Mouse (Mus musculus) layer of hippocampus, adult 9-10 months (tissue): ENCODE results near the gene Gm20388.

Source experiments
- DNase-seq: peaks from one replicate; pipeline ENCODE4 v3.0.0; 2022; ENCODE audit warnings: low spot score

The Gm20388 gene

DNA sequence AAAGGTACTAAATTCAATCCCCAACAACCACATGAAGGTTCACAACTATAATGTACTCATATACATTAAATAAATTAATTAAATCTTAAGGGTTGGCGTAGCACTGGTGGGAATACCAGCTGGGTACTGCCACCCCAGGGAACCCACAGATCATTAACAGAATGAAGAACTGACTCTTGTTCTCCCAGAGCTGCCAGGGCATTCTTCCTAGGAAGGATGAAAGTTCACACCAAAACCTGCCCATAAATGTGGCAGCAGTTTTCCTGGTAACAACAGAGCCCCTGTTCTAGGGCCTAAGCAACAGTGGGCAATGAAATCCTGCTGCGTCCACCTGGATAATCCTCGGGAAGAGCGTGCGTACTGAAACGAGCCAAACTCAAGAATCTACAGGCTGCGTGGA, 2531.7 kb downstream of the Gm20388 start:
- no peak for DNase-seq

DNA sequence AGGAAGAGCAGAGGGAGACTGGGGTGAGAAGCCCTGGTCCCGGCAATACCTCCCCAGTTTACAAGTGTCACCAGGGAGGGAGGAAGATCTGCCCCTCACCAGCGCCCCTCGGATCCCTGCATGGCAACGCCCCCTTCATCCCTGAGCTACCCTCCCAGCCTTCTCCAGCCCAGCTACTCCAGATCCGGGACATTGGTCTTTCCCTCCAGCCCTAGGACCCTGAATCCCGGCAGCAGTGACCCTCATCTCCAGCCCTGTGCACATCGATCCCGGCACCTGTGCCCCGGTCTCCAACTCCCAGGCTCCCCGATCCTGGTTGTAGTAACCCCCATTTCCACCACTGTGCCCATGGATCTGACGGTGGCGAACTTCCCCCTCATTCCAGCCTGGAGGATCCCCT, 2532.1 kb downstream of the Gm20388 start:
- DNase-seq, result no peak

DNA sequence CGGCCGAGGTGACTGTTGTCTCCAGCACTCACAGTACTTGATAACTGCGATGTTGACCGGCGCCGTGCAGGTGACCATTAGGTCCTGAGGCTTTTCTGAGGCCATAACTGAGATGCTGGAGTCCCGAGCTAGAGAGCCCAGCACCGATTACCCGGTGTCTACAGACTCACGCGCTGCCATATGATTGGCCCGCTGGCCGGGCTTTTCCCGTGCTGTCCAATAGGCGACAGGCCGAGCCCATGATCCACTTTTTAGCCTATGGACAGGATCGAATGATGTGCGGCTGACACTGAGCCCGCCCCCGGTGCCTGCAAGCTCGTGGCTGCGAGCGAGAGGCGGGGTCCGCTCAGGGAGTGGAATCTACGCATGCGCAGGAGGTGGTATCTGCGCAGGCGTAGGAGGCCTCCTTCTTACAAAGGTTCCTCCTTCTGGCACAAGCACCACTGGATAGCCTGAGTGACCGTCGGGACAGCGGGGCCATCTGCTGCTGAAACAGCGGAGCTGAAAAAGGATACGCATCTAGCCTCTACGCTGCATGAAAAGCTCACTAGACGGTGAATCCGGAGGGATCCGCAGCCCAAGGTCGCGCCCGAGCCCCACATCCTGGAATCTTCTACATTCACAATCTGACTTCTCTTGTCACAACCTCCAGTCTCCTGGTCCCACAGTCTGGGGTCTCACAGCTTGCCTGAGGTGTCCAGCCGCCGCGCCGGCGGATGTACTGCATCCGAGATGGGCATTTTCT, 2532.8 kb downstream of the Gm20388 start, which contains the start of gene Mvd:
Gene Mvd, minus strand, starts transcription at position 161 of the 745 bp plus-strand sequence.
- peak; percentile 99 for DNase-seq

DNA sequence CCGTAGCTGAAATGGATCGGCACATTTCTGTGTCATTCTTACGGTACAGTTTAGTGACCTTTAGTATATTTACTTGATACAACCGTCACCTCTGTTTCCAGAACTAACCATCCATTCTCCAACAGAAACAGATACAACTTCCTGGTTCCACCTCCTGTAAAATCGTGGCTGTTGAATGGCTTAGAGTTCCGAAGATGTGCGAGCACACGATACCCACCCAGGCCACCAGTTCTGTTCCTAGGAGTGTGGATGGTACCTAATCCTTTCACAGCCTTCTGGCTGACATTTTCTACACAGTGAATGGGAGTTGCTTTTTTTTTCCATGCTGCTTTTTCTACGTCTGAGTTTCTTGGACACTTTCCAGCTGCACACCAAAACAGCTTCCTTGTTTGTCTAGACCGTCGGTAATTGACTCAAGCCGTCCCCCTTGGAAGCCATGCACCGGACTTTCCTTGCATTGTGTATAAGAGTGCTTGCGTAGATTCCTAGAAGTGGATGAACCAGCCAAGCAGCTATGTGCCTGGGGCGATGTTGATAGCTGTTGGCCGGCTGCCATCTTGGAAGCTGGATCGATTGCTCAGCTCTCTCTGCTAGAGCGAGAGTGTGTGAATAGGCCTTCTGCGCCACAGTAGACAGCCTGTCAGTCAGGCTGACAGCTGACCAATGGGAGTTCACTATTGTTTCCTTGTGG, 2533.6 kb downstream of the Gm20388 start:
- DNase-seq, result peak; percentile 88

DNA sequence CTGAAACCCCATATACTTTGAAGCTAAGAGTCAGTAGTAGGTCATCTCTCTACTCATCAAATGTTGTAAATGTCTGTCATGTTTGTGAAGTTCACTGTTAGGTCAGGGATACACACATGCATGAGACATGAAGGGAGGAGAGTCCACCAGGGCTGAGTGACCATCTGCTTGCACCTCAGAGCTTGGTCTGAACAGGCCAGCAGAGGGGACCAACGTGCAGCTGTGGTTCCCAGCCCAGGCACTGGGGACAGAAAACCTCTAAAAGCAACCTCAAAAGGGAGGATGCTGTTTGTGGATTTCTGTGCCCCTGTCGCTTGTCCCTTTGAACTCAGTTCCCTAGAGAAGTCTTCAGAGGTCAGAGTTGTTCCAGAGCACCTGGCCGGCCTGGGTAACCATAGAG, 2534.6 kb downstream of the Gm20388 start:
- no peak for DNase-seq

DNA sequence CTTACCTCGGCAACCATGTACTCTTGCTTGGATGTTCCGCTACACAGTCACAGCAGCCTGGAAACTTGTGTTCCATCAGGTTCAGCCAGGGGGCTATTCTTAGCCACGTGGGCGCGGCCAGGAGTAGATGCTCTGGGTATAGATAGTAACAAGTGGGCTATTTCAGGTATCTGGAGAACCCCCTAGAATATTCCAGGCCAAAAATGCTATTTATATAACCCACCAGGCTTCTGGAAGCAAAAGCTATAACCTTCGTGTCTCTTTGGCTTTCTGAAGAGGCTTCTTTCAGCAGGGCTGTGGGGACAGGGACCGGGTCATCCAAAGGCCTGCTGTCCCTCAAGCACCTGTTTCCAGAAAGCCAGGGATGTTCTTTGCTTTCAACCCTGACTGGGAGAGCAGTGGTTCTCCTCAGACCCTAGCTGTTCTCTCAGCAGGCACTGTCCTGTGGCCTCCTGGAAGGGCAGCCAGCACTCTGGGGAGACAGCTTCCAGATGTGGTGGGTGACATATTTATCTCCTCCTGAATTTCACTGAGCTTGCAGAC, 2540.6 kb downstream of the Gm20388 start:
- no peak for DNase-seq

DNA sequence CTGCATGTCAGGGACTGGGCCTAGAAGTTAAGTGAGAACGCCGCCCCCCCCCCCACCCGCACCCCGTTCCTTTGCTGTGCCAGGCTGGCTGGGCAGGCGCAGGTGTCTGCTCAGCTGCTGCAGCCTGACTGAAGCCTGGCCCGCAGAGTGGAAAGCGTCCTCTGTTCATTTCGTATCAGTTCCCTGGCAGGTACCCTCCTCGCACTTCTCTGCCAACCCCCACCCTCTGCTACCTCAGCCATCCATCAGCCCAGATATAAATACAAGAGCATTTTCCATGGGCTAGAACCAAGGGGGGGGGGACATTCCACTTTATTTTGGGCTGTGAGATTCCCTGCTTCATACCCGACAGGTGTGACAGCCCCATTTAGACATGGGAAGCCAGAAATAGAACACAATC, 2541.5 kb downstream of the Gm20388 start:
- DNase-seq, result no peak

DNA sequence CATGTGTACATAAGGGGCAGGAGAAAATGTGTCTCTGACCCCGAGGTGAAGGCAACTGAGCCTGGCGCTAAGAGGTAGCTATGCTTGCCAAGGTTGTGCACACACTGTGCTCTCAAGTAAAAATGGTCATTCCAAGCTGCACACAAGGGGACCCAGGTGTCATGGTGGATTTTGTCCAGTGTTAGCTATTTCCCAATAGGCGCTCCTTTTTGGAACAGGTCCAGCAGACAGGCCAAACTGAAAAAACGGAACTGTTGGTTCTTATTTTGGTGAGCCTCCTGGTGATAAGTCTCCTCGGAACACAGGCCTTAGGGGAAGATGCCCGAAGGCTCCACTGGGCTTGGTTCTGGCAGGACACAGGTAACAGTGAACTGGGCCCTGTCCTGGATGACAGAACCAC, 2543.8 kb downstream of the Gm20388 start:
- no peak for DNase-seq

DNA sequence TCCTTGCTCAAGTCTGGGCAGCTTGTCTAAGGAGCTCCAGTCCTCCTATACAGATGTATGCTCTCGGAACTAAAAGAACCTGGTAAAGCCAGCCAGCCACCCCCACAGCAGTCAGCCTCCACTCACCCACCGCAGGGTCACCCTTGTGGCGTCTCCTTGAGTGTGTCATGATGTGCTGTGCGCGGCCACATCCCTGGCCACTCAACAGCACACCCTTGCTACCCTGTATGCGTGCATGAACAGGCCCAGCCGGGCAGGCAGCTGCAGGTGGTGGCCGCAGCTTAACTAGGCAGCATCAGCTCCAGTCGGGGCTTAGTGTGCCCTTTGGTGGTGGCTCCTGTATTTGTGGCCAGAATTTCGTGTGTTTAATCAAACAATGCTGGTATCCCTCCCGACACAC, 2546.5 kb downstream of the Gm20388 start:
- DNase-seq, result no peak

DNA sequence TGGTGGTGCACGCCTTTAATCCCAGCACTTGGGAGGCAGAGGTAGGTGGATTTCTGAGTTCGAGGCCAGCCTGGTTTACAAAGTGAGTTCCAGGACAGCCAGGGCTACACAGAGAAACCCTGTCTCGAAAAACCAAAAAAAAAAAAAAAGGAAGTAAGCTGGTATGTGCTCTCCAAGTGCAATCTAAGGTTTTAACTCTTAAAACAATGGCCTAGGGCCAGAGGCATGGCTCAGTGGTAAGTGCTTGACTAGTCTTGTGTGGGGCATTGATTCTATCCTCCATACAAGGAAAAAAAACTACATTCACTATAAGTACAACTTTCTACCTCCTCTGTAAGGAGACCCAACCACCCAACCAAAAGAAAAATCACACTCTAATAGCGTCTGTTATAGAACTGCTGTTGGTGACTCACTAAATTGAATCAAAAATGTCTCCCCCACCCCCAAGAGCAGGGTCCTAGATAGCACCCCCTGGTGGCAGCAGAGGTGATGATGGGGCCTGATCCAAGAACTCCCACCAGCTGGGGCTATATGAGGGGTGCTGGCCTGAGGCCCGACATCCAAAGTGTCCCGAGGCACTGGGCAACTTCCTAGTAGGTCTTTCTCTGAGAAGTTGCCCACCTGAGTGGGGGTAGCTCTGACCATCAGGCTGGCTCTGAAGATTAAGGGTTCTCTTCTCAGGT, 2548.7 kb downstream of the Gm20388 start:
- no peak for DNase-seq

DNA sequence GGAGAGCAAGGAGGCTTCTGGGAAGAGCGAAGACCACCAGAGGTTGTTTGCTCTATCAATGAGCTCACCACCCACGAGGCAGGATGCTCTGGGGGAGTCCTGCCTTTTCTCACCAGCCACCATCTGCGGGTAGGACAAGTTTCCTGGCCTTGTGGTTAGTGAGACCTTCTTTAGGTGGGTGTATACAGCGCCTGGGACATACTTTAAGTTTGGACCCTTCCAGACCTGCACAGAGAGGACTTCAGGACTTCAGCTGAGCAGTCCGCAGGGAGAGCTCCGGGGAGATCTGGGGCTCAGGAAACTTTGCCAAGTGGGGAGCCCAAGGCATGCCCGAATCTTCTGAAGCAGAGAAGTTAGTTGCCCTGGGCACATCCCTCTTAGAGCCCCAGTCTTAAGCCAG, 2549.3 kb downstream of the Gm20388 start:
- no peak for DNase-seq

DNA sequence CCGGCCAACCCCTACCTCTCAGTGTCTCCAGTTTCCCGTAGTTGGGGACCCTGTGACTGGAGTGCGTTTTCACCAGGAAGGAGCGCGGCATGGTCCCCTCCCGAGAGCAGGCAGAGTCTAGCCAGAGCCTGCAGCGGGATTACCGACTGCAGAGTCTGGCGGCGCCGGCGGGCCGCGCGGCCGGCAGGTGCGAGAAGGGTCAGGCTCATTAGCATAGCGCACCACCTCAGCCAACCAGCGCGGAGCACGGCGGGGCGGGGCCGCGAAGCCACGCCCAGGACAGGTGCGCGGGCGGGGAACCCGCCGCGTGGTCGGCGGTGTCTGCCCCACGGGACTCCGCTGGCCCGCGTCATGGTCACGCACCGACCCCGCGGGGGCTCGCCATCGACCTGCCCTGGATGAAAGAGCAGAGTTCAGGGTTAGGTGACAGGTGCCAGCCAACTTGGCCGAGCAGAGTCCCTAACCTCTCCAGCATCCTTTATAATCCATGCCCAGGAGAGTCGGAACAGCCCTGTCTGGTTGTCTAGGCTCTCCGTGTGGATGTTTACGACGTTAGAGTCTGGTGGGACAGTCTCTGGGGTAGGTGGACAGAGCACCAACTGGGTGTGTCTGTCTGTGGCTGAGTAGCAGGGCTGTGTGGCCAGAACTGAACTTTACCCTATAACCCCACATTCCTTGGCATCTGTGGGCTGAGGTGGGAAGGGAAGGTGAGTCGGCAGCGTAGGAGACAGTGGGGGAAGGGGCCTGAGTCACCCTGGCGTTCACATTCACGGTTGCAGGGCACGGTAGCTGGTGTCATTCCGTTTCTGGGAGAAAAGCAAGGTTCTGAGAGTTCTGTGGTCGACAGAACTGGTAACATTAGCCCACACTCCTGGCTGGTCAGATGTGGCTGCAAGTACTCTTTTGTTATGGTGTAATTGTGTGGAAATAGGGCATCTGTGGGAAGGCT, 2550.2 kb downstream of the Gm20388 start, which contains the start of gene Snai3:
Gene Snai3, minus strand, starts transcription at position 210 of the 949 bp plus-strand sequence.
- DNase-seq, result no peak

DNA sequence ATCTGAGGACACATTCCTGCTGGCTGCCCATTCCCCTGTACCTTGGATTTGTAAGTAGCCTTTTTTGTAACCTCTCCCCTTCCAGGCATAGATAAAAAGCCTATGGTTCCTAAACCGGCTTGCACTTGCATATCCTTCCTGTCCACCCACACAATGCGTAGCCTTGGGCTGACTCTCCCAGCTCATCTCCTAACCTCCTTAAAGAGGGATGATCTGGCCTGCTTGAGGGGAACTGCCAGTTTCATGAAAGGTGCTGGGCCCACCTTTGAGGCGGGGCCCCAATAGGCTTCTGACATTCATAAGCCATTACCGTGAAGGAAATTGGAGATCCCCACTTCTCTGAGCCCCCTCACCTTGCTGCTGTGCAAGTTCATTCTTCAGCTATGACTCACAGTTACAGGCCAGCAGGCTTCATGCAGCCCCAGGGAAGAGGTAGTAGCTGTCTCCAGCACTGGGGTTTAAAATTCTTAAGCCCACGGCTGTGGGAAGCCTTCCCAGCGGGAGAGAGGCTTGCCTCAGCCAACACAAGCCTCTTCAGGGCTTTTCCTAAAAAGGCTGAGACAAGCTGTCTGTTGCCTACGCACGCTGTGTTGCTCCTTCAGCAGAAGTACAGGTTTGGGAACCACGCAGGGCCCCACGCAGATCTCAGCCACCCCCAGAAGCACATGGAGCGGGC, 2551.0 kb downstream of the Gm20388 start:
- no peak for DNase-seq

DNA sequence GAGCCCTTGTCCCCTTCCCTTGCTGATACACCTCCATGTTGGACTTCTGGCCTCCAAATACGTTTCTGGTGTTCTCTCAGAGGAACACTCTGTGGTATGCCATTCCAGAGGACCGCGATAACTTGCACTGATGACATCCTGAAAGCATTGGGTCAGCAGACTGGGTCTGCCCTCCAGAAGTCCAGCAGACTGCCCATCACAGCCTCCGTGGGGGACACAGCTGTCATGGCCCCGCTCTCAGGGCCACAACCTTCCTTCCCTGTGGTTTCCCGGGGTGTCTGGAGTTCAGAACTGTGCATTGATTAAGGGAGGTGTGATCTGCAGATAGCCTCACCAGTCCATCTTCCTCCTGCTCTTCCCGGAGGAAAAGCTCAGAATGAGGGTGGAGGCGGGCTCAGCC, 2551.9 kb downstream of the Gm20388 start:
- no peak for DNase-seq

DNA sequence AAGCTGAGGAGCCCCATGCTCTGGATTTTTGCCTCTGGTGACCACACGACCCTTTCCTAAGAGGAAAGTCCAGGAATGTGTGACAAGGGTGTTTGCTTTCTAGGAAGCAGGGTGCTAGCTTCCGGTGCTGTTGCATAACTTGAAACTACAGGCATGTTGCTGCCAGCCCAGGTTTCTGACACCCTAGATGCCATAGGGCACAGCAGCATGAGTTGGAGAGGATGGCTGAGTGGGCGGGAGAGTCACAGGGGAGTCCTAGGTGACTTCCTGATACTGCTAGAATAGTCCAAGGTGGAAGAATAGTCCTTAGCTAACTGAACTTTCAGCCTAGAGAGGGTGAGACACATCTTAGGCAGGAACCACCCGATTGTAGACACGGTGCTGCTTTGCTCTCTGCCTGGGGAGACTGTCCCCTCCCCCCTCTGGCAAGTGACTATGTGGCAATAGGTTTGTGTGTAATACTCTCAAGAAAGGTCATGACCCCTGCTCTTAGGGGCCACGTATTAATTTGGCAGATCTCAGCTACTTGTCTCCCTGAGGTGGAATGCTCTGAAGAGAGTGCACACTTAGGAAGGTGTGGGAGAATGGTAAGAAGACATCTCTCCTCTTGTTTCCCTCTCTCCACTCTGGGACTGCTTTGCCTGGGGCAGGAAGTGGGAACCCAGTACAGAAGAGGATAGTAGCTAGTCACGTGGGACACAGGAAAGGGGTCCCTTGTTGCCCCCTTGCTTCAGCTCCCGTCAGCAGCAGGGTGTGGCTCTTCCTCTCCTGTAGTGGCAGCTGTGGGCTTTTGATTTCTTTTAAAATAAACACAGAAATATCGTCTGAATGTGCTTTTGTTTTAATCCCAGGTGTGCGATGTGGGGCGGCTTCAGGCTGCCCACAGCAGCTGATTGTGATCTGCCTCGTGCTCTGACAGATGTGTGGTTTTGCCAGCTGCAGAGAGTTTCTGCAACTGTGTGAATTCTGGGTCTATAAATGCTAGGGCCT, 2553.3 kb downstream of the Gm20388 start:
- no peak for DNase-seq

DNA sequence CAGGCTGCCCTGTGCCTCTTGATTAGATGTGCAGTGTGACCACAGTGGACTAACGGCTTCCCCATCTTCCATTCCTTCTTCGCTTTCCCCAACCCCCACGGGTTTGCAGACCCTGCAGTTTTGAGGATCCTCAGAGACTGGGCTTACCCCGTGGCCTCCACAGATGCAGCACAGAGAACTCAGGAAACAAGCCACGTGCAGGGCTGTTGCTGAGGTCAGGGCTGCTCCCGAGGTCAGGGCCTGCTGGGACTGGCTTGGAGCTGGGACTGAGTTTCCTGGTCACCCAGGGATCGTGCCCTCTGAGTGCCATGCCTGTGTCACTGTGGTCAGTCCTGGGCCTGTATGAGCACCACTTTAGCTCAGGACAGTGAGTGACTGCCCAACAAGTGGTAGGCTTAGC, 2554.3 kb downstream of the Gm20388 start:
- no peak for DNase-seq

DNA sequence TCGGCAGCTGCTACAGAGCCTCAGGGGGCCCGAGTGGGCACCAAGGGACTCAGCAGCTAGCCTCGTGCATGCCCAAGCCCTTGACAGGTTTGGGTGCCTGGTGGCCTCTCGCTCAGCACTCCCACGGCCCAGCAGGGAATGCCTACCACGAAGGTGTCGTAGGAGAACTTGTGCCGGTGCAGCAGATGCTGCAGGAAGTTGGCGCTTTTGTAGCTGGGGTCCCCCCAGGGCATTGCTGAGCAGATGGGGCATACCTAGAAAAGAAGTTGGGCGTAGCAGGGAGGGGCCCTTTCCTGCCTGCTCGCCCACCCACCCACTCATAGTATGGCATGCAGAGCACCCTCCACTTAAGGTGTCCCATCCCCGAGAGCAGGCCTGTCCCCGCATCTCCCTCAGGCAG, 2557.2 kb downstream of the Gm20388 start:
- DNase-seq, result no peak

DNA sequence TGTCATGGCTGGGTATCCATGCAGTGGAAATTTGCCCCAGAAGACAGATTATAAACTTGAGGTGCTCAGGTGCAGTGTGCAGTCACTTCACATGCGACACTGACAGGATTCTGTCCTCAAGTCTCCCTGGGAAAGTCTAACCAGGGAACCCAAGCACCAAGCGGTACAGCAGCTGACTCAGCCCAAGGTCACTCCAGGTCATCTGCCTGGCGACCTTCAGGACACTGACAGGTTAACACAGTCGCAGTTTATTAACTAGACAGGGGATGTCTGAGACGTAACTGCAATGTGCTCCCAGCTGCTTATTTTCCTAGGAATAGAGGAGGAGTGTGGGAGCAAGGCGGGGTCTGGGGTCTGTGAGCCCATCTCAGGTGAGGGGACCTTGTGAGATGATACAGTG, 2558.8 kb downstream of the Gm20388 start:
- no peak for DNase-seq

DNA sequence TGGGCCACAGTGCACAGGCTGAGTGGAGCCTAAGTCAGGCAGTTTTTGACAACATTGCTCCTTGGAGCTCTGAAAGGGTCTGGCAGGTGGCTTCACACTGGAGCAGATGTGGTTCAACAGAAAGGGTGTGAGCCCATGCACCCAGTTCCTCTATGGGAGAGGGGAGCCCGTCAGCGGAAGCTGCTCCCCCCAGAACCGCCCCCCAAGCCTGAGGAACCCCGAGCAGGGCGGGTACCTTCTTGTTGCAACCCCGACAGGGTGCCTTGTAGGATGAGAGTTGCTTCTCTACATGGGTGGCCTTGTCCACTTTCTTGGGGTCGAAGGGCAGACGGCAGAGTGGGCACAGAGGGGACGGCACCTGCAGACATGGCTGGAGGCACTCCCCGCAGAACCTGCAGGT, 2559.3 kb downstream of the Gm20388 start:
- DNase-seq, result no peak

DNA sequence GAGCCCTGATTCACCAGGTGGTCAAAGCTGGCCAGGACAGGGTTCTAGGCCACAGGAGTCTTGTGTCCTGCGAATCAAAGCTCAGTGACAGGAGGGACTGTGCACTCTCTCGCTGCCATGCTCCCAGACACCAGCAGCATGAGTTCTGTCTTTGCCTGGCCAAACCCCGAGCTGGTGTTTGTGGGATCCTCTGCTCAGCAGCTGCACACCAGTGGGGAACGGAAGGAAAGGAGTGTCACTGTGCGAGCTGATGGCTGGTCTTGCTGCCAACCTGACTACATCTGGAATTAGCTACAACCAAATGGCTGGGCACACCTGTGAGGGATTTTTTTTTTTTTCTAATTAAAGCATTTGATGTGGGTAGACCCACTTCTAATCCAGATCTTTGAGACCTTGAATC, 2560.1 kb downstream of the Gm20388 start:
- no peak for DNase-seq
